Mouse (Mus musculus) heart, postnatal 0 days (tissue): ENCODE measurements at regions not wholly inside any gene's neighbourhood (a gene's known extent, or its start where the extent isn't known, plus 50 kb on each side); places are given as distances from the start of the nearest gene placed in this dataset.

Source experiments
- CTCF ChIP-seq: IDR thresholded peaks from 2 replicates; pipeline ENCODE4 v1.5.1; 2016; ENCODE audit warnings: antibody characterized with exemption, control low read depth, low read depth
- EP300 ChIP-seq: IDR thresholded peaks from 2 replicates; pipeline ENCODE4 v1.6.1; 2016; ENCODE audit warnings: antibody characterized with exemption, low read depth

DNA sequence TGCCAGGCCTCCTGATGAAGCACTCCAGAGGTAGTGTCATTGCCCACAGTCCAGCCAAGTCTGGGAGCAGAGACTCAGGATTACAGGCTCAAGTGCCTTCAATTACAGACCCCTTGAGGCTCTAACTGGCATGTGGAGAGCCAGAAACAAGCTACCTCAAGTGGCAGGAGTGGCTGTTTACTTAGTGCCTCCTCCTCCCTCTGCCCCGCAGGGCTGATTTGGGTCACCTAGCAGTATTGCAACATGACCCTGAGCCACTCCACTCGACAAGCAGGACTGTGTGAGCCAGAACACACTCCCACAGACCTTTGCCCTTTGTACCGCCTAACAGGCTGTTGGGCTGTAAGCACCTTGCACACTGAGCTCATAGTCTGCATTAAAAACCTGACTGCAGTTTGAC is 180.4 kb downstream of the Rab11fip4 start:
- TF ChIP-seq CTCF (no peak), EP300 (no peak)
